Mouse (Mus musculus): Measurements from ENCODE around the gene Mepe. TPM values are rescaled to one million over a fixed set of nuclear protein-coding genes. Genes with fewer than 3 reads are reported as not detected.

Mepe gene
- polyA plus RNA-seq, 1 experiment from 2014 or later = 0.58 TPM

- Histone ChIP-seq H3K27me3 (replicated peaks; ENCODE audit: control insufficient read depth, insufficient read depth, low read length) (no peaks in the 10 kb centered on the region), H3K9me3 (ENCODE audit: control insufficient read depth, low read length) (no peaks in the 10 kb centered on the region), H3K4me2 (ENCODE audit: low read depth, low read length) (no peak overlapping the region), H3K9ac (ENCODE audit: low read depth, low read length) (no peak overlapping the region), H3K36me3 (ENCODE audit: control insufficient read depth, insufficient read depth, low read length) (no peaks in the 10 kb centered on the region), H3K4me3 (ENCODE audit: low read depth, low read length) (no peak overlapping the region), H3K4me1 (ENCODE audit: control insufficient read depth, insufficient read depth, low read length) (no peaks in the 10 kb centered on the region), H3K27ac (replicated peaks; ENCODE audit: low read depth, low read length) (no peak overlapping the region)
- DNase-seq (ENCODE audit: low spot score) (no peak), ATAC-seq (ENCODE audit: low read depth) (no peak)
- 83% methylated on average over 4 of the region's 4 CpGs for WGBS
These were observed 15.3 kb downstream of the Mepe start for GRCm38 (mm10) chr5:104340513-104340829.

GRCm38 (mm10) chr5:104342881-104343280, 17.8 kb downstream of the Mepe start:
- Histone ChIP-seq H3K4me3 (ENCODE audit: low read depth, low read length) (no peak overlapping the region), H3K27me3 (replicated peaks; ENCODE audit: control insufficient read depth, insufficient read depth, low read length) (no peaks in the 10 kb centered on the region), H3K4me1 (ENCODE audit: control insufficient read depth, insufficient read depth, low read length) (no peaks in the 10 kb centered on the region), H3K9ac (ENCODE audit: low read depth, low read length) (no peak overlapping the region), H3K4me2 (ENCODE audit: low read depth, low read length) (no peak overlapping the region), H3K36me3 (ENCODE audit: control insufficient read depth, insufficient read depth, low read length) (no peaks in the 10 kb centered on the region), H3K9me3 (ENCODE audit: control insufficient read depth, low read length) (no peaks in the 10 kb centered on the region), H3K27ac (replicated peaks; ENCODE audit: low read depth, low read length) (no peak overlapping the region)
- no peak for DNase-seq (ENCODE audit: low spot score)
- WGBS = 34% methylated on average over 6 of the region's 6 CpGs
- ATAC-seq (ENCODE audit: low read depth) = no peak

GRCm38 (mm10) chr5:104344526-104345240, 19.6 kb downstream of the Mepe start:
- H3K27ac ChIP-seq (replicated peaks; ENCODE audit: low read depth, low read length) = no peak overlapping the region
- 69% methylated on average over 9 of the region's 9 CpGs for WGBS
- no peaks in the 10 kb centered on the region for H3K4me1 ChIP-seq (ENCODE audit: control insufficient read depth, insufficient read depth, low read length)
- no peak overlapping the region for H3K4me3 ChIP-seq (ENCODE audit: low read depth, low read length)
- no peak overlapping the region for H3K9ac ChIP-seq (ENCODE audit: low read depth, low read length)
- no peaks in the 10 kb centered on the region for H3K36me3 ChIP-seq (ENCODE audit: control insufficient read depth, insufficient read depth, low read length)
- DNase-seq (ENCODE audit: low spot score) (no peak), ATAC-seq (ENCODE audit: low read depth) (no peak)
- H3K27me3 ChIP-seq (replicated peaks; ENCODE audit: control insufficient read depth, insufficient read depth, low read length) = no peaks in the 10 kb centered on the region
- H3K4me2 ChIP-seq (ENCODE audit: low read depth, low read length) = no peak overlapping the region
- no peaks in the 10 kb centered on the region for H3K9me3 ChIP-seq (ENCODE audit: control insufficient read depth, low read length)

- 63% methylated on average over 6 of the region's 6 CpGs for WGBS
- no peak overlapping the region for H3K4me3 ChIP-seq (ENCODE audit: low read depth, low read length)
- no peak overlapping the region for H3K9ac ChIP-seq (ENCODE audit: low read depth, low read length)
- peak; percentile 14 for DNase-seq (ENCODE audit: low spot score)
- no peaks in the 10 kb centered on the region for H3K4me1 ChIP-seq (ENCODE audit: control insufficient read depth, insufficient read depth, low read length)
- H3K9me3 ChIP-seq (ENCODE audit: control insufficient read depth, low read length) = no peaks in the 10 kb centered on the region
- no peak overlapping the region for H3K27ac ChIP-seq (replicated peaks; ENCODE audit: low read depth, low read length)
- no peak for ATAC-seq (ENCODE audit: low read depth)
- H3K4me2 ChIP-seq (ENCODE audit: low read depth, low read length) = no peak overlapping the region
- H3K27me3 ChIP-seq (replicated peaks; ENCODE audit: control insufficient read depth, insufficient read depth, low read length) = no peaks in the 10 kb centered on the region
- H3K36me3 ChIP-seq (ENCODE audit: control insufficient read depth, insufficient read depth, low read length) = no peaks in the 10 kb centered on the region
These were observed 20.1 kb downstream of the Mepe start for GRCm38 (mm10) chr5:104345241-104345630.

- 54% methylated on average over 1 of the region's 1 CpGs for WGBS
- Histone ChIP-seq H3K36me3 (ENCODE audit: control insufficient read depth, insufficient read depth, low read length) (no peaks in the 10 kb centered on the region), H3K27me3 (replicated peaks; ENCODE audit: control insufficient read depth, insufficient read depth, low read length) (no peaks in the 10 kb centered on the region), H3K9ac (ENCODE audit: low read depth, low read length) (no peak overlapping the region), H3K4me1 (ENCODE audit: control insufficient read depth, insufficient read depth, low read length) (0 out of 2 replicates have a peak, but pooled peaks cover 2% of the 10 kb centered on the region), H3K27ac (replicated peaks; ENCODE audit: low read depth, low read length) (no peak overlapping the region), H3K4me2 (ENCODE audit: low read depth, low read length) (no peak overlapping the region), H3K4me3 (ENCODE audit: low read depth, low read length) (no peak overlapping the region), H3K9me3 (ENCODE audit: control insufficient read depth, low read length) (no peaks in the 10 kb centered on the region)
- ATAC-seq (ENCODE audit: low read depth) = no peak
- no peak for DNase-seq (ENCODE audit: low spot score)
These were observed 25.9 kb downstream of the Mepe start for GRCm38 (mm10) chr5:104351041-104351440.

- Histone ChIP-seq H3K9me3 (ENCODE audit: control insufficient read depth, low read length) (no peaks in the 10 kb centered on the region), H3K36me3 (ENCODE audit: control insufficient read depth, insufficient read depth, low read length) (no peaks in the 10 kb centered on the region), H3K4me2 (ENCODE audit: low read depth, low read length) (no peak overlapping the region), H3K4me3 (ENCODE audit: low read depth, low read length) (no peak overlapping the region), H3K27ac (replicated peaks; ENCODE audit: low read depth, low read length) (no peak overlapping the region), H3K27me3 (replicated peaks; ENCODE audit: control insufficient read depth, insufficient read depth, low read length) (no peaks in the 10 kb centered on the region), H3K9ac (ENCODE audit: low read depth, low read length) (no peak overlapping the region), H3K4me1 (ENCODE audit: control insufficient read depth, insufficient read depth, low read length) (0 out of 2 replicates have a peak, but pooled peaks cover 2% of the 10 kb centered on the region)
- ATAC-seq (ENCODE audit: low read depth) (no peak), DNase-seq (ENCODE audit: low spot score) (no peak)
- WGBS = 48% methylated on average over 5 of the region's 5 CpGs
These were observed 26.7 kb downstream of the Mepe start for GRCm38 (mm10) chr5:104351874-104352273.

- no peaks in the 10 kb centered on the region; the same call in 1 of the 2 replicates for H3K4me1 ChIP-seq (ENCODE audit: control insufficient read depth, insufficient read depth, low read length)
- H3K4me2 ChIP-seq (ENCODE audit: low read depth, low read length) = no peak overlapping the region
- H3K27ac ChIP-seq (replicated peaks; ENCODE audit: low read depth, low read length) = no peak overlapping the region
- 63% methylated on average over 5 of the region's 5 CpGs for WGBS
- H3K36me3 ChIP-seq (ENCODE audit: control insufficient read depth, insufficient read depth, low read length) = no peaks in the 10 kb centered on the region
- DNase-seq (ENCODE audit: low spot score) = no peak
- H3K9me3 ChIP-seq (ENCODE audit: control insufficient read depth, low read length) = no peaks in the 10 kb centered on the region
- no peak overlapping the region for H3K9ac ChIP-seq (ENCODE audit: low read depth, low read length)
- no peak overlapping the region for H3K4me3 ChIP-seq (ENCODE audit: low read depth, low read length)
- no peaks in the 10 kb centered on the region for H3K27me3 ChIP-seq (replicated peaks; ENCODE audit: control insufficient read depth, insufficient read depth, low read length)
- ATAC-seq (ENCODE audit: low read depth) = no peak
These were observed 32.4 kb downstream of the Mepe start for GRCm38 (mm10) chr5:104357575-104357974.

GRCm38 (mm10) chr5:104358592-104358991, 33.5 kb downstream of the Mepe start:
- no peak overlapping the region for H3K4me3 ChIP-seq (ENCODE audit: low read depth, low read length)
- ATAC-seq (ENCODE audit: low read depth) (no peak), DNase-seq (ENCODE audit: low spot score) (peak; percentile 55)
- no peak overlapping the region for H3K4me2 ChIP-seq (ENCODE audit: low read depth, low read length)
- H3K9me3 ChIP-seq (ENCODE audit: control insufficient read depth, low read length) = no peaks in the 10 kb centered on the region
- 43% methylated on average over 7 of the region's 7 CpGs for WGBS
- H3K27ac ChIP-seq (replicated peaks; ENCODE audit: low read depth, low read length) = no peak overlapping the region
- H3K9ac ChIP-seq (ENCODE audit: low read depth, low read length) = no peak overlapping the region
- no peaks in the 10 kb centered on the region for H3K36me3 ChIP-seq (ENCODE audit: control insufficient read depth, insufficient read depth, low read length)
- no peaks in the 10 kb centered on the region; the same call in 1 of the 2 replicates for H3K4me1 ChIP-seq (ENCODE audit: control insufficient read depth, insufficient read depth, low read length)
- no peaks in the 10 kb centered on the region for H3K27me3 ChIP-seq (replicated peaks; ENCODE audit: control insufficient read depth, insufficient read depth, low read length)

GRCm38 (mm10) chr5:104359257-104359656, 34.1 kb downstream of the Mepe start:
- Histone ChIP-seq H3K9ac (ENCODE audit: low read depth, low read length) (no peak overlapping the region), H3K36me3 (ENCODE audit: control insufficient read depth, insufficient read depth, low read length) (no peaks in the 10 kb centered on the region), H3K27me3 (replicated peaks; ENCODE audit: control insufficient read depth, insufficient read depth, low read length) (no peaks in the 10 kb centered on the region), H3K4me3 (ENCODE audit: low read depth, low read length) (no peak overlapping the region), H3K4me1 (ENCODE audit: control insufficient read depth, insufficient read depth, low read length) (no peaks in the 10 kb centered on the region; the same call in 1 of the 2 replicates), H3K27ac (replicated peaks; ENCODE audit: low read depth, low read length) (no peak overlapping the region), H3K4me2 (ENCODE audit: low read depth, low read length) (no peak overlapping the region), H3K9me3 (ENCODE audit: control insufficient read depth, low read length) (no peaks in the 10 kb centered on the region)
- 25% methylated on average over 6 of the region's 6 CpGs for WGBS
- DNase-seq (ENCODE audit: low spot score) (no peak), ATAC-seq (ENCODE audit: low read depth) (no peak)
